Mouse (Mus musculus): Measurements from ENCODE around the gene Hbq1a. TPM values are rescaled to one million over a fixed set of nuclear protein-coding genes. Genes with fewer than 3 reads are reported as not detected.
"Not testable (repeated sequence)": the region's sequence is repeated elsewhere in the genome, so short reads cannot be mapped to it uniquely, and the experiment has no call there.

The Hbq1a gene
- total RNA-seq, 2 experiments from 2014 or later, result not detected

DNA sequence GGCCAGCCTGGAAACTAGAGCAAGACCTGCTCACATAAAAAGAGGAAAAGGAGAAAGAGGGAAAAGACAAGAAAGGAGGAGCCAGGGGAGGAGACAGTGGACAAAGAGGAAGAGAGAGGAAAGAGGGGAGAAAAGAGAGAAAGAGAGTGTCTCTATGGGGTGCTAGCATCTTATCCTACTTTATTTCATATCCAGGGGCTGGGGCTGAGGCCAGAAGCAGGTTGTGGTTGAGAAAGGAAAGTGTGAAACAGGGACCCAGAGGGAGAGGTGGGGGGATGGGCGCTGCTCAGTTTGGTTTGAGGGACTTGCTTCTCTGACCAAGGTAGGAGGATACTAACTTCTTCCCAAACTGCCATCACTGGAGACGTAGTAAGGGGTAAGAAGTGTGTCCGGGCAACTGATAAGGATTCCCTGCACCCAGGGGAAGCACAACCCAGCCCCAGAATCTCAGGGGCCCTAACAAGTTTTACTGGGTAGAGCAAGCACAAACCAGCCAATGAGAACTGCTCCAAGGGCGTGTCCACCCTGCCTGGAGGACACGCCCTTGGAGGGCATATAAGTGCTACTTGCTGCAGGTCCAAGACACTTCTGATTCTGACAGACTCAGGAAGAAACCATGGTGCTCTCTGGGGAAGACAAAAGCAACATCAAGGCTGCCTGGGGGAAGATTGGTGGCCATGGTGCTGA is 16.6 kb upstream of the Hbq1a start, which contains the start of gene Hba-a1:
Gene Hba-a1, plus strand, starts transcription at position 421 of the 687 bp plus-strand sequence.
- ATAC-seq (replicated peaks; ENCODE audit: poor library complexity, severe bottlenecking), result peak; percentile 17; the same call in 1 of the 2 replicates

GRCm38 (mm10) chr11:32284582-32284981 is 15.3 kb upstream of the Hbq1a start:
- not testable (repeated sequence) for ATAC-seq (replicated peaks; ENCODE audit: poor library complexity, severe bottlenecking)

- no peak for ATAC-seq (replicated peaks; ENCODE audit: poor library complexity, severe bottlenecking)
Measured at GRCm38 (mm10) chr11:32285031-32285775, 14.7 kb upstream of the Hbq1a start.

DNA sequence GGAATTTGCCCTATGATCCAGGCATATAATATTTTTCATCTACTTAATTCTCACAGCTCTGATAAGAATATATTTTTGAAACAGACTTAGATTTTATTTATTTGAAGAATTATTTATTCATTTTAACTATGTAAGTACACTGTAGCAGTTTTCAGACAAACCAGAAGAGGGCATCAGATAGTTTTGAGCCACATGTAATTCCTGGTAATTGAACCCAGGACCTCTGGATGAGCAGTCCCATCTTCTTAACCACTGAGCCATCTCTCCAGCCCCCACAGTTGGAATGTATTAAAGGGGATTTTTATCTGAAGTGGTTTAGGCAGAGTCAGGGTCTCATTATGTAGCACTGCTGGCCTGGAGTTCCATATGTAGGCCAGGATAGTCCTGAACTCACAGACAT is 14.0 kb upstream of the Hbq1a start:
- ATAC-seq (replicated peaks; ENCODE audit: poor library complexity, severe bottlenecking), result not testable (repeated sequence)

- peak; percentile 77 for ATAC-seq (replicated peaks; ENCODE audit: poor library complexity, severe bottlenecking)
Measured at GRCm38 (mm10) chr11:32286695-32287492, 13.0 kb upstream of the Hbq1a start, which contains the start of gene Hbq1b. Gene Hbq1b (plus strand): TSS chr11:32286965.

DNA sequence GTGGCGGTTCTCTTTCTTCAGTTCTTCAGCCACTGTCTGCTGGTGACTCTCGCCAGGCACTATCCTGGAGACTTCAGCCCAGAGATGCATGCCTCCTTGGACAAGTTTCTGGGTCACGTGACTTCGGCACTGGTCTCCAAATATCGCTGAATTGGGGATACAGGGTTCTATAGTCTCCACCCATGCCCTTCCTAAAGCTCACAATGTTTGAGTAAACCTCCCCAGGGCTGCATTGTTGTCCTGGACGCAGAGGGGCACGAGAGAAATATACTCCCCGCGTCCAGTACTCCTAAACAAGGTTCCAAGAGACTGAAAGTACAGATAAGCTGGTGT is 12.4 kb upstream of the Hbq1a start:
- no peak for ATAC-seq (replicated peaks; ENCODE audit: poor library complexity, severe bottlenecking)

DNA sequence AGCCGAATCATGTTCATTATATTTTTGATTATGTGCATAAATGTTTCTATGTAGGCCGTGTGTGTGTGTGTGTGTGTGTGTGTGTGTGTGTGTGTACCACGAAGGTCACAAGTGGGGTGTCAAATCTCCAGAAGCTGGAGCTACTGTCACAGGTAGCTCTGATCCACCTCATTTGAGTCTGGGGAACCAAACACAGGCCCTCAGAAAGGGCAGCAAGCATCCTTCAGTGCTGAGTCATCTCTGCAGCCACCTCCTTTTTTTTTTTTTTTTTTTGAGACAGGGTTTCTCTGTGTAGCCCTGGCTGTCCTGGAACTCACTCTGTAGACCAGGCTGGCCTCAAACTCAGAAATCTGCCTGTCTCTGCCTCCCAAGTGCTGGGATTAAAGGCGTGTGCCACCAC is 7.0 kb upstream of the Hbq1a start:
- ATAC-seq (replicated peaks; ENCODE audit: poor library complexity, severe bottlenecking), result not testable (repeated sequence)

DNA sequence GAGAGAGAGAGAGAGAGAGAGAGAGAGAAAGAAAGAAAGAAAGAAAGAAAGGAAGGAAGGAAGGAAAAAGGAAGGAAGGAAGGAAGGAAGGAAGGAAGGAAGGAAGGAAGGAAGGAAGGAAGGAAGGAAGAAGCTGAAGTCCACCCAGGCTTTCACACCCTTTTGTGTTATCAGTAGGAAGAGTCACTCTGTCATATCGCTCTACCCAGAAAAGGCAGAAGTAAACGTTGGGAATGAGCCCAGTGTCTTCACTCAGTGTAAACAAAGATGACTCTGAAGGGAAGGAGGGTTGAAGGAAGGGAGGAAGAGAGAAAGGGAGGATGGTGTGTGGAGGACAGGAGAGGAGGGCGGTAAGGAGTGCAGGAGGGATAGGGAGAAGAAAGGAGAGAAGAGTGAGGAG is 6.4 kb upstream of the Hbq1a start:
- ATAC-seq (replicated peaks; ENCODE audit: poor library complexity, severe bottlenecking), result not testable (repeated sequence)

DNA sequence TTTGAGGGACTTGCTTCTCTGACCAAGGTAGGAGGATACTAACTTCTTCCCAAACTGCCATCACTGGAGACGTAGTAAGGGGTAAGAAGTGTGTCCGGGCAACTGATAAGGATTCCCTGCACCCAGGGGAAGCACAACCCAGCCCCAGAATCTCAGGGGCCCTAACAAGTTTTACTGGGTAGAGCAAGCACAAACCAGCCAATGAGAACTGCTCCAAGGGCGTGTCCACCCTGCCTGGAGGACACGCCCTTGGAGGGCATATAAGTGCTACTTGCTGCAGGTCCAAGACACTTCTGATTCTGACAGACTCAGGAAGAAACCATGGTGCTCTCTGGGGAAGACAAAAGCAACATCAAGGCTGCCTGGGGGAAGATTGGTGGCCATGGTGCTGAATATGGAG is 3.7 kb upstream of the Hbq1a start, which contains the start of gene Hba-a2:
Gene Hba-a2, plus strand, starts transcription at position 287 of the 400 bp plus-strand sequence.
- peak; percentile 31; the same call in 1 of the 2 replicates for ATAC-seq (replicated peaks; ENCODE audit: poor library complexity, severe bottlenecking)

DNA sequence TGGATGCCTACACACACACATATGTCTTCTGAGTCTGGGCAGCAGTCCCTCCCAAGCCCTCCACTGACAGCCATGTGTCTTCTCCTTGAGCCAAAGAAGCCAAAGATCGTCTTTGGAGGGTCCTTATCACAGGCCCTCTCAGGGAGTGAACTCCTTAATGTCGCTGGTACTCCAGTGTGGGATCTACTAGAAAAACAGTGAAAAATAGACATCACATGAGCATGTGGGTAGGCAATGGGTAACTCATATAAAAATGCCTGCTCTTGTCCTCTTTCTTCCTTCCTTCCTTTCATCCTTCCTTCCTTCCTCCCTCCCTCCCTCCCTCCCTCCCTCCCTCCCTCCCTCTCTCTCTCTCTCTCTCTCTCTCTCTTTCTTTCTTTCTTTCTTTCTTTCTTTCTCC is 2.5 kb upstream of the Hbq1a start:
- not testable (repeated sequence) for ATAC-seq (replicated peaks; ENCODE audit: poor library complexity, severe bottlenecking)

- no peak for ATAC-seq (replicated peaks; ENCODE audit: poor library complexity, severe bottlenecking)
Measured at GRCm38 (mm10) chr11:32297866-32298531, 1.9 kb upstream of the Hbq1a start.

GRCm38 (mm10) chr11:32298532-32298918 is 1.3 kb upstream of the Hbq1a start:
- ATAC-seq (replicated peaks; ENCODE audit: poor library complexity, severe bottlenecking), result no peak

DNA sequence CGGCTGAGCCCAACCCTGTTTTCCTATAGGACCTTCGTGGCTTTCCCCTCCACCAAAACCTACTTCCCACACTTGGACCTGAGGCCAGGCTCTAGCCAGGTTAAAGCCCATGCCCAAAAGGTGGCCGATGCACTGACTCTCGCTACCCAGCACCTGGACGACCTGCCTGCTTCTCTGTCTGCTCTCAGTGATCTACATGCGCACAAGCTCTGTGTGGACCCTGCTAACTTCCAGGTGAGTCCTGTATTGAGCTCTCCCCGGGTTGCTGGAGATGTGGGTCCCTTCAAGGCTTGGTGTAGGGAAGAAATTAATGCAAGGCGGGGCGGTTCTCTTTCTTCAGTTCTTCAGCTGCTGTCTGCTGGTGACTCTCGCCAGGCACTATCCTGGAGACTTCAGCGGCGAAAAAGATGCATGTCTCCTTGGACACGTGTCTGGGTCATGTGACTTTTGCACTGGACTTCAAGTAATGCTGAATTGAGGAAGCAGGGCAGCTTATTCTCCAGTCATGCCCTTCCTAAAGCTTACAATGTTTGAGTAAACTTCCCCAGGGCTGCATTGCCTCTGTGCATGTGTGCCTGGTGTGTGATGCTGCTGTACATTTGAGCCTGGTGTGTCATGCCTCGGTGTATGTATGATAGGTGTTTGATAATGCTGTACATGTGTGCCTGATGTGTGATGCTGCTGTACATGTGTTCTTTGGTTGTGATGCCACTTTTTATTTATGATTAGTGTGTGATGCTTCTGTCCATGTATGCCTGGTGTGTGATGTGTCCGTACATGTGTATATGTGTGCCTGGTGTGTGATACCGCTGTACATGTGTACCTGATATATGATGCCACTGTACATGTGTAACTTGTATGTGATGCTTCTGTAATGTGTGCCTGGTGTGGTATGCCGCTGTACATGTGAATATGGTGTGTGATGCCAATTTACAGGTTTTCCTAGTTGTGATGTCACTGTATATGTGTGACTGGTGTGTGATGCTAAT is 704 bp downstream of the Hbq1a start:
- peak; percentile 55 for ATAC-seq (replicated peaks; ENCODE audit: poor library complexity, severe bottlenecking)

DNA sequence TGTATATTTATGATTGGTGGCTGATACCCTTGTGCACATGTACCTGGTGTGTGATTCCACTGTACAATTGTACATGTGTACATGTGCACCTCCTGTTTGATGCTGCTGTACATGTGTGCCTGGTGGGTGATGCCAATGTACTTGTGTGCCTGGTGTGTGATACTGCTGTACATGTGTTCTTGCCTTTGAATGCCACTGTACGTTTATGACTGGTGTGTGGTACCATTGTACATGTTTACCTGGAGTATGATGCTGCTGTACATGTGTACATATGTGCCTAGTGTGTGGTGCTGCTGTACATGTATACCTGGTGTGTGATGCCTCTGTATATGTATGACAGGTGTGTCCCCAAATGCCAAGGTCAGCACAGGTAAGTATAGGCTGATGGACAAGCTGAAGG is 1.6 kb downstream of the Hbq1a start:
- ATAC-seq (replicated peaks; ENCODE audit: poor library complexity, severe bottlenecking), result no peak

DNA sequence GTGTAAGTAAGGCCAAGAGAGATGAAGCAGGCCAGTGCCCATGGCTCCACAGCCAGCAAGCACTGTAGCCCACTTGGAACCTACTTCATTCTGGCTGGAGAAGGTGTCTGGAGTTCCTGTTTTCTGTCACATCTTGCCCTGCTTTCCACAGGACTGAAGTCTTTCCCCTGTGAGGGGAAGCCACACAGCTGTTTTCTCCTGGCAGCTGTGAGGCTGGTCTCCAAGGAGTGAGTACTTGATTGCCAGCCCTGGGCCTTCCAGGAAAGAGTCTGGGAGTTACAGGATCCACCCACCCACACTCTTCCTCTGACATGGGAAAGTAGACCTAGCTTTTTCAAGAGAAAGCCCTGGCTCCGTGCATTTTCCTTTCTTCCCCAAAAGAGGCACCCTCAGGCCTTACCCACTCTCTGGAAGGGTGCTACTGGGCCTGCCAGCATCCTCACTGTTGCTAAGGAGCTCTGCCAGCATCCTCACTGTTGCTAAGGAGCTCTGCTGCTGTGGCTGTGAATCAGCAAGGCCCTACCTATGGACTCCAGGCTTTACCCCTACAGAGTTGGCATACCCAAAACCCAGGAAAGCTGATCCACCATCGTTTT is 3.1 kb downstream of the Hbq1a start:
- ATAC-seq (replicated peaks; ENCODE audit: poor library complexity, severe bottlenecking), result no peak

DNA sequence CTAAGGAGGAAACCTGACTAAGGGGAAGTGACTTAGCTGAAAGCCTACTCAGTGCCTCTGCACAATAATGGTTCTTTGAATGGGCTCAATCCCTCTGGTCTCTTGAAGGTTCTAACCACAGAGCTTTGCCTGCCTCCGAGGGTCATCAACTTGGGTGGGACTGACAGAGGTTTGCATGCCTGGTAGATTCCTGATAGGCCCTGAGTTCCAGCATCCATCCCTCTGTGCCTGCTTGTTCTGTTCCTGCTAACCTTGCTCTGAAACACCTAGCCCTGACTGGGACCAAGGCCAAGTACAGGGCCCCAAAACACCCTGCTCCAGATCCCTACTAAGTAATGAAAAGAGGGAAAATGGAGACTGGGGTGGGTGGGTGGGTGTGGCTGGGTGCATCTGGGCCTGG is 3.6 kb downstream of the Hbq1a start:
- no peak for ATAC-seq (replicated peaks; ENCODE audit: poor library complexity, severe bottlenecking)

DNA sequence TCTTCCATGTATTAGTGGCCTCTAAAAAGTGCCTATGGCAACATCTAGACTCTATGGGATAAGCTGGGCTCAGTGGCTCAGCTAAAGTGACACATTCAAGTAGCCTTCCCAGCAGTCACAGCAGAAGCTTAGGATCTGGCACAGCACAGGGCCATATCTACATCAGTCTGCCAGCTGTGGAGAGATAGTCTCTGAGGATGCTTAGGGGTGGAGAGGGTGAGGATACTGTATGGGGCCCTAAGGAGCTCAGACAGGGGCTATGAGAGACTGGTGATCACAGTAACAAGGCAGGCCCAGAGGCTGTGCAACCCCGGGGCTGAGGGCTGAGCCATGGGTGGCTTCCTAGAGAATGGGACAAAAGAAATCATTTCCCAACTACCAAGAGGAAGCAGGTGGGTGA is 7.1 kb downstream of the Hbq1a start:
- no peak for ATAC-seq (replicated peaks; ENCODE audit: poor library complexity, severe bottlenecking)

DNA sequence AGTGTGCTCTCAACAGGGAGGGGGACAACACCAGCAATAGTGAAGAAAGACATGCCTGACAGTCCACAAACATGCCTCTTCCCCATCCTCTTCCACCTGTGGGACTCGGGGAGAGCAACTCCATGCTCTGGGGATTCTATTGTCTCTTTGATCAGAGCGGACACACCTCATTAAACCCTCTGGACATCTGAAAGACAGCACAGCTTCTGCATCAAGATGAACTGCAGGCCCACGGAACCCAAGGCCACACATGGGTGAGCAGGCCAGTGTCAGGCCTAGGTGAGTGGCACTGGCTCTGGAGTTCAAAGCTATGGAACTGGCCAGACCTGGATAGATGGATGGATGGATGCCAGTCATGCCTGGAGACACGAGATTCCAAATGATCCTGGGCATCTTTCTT is 9.6 kb downstream of the Hbq1a start:
- no peak for ATAC-seq (replicated peaks; ENCODE audit: poor library complexity, severe bottlenecking)

GRCm38 (mm10) chr11:32309928-32310327 is 10.1 kb downstream of the Hbq1a start:
- peak; percentile 69 for ATAC-seq (replicated peaks; ENCODE audit: poor library complexity, severe bottlenecking)

Data from granulocyte monocyte progenitor cell, adult 5-6 weeks (primary cell).